Mouse (Mus musculus): Measurements from ENCODE around the gene Gm20662. TPM values are rescaled to one million over a fixed set of nuclear protein-coding genes. Genes with fewer than 3 reads are reported as not detected.

The Gm20662 gene
- polyA plus RNA-seq, 1 experiment from 2014 or later = 0.84 TPM

GRCm38 (mm10) chr9:108044751-108045492, 48.8 kb downstream of the Gm20662 start:
- ATAC-seq (ENCODE audit: insufficient number of reproducible peaks, insufficient read depth, low FRiP score, low read depth) = no peak

GRCm38 (mm10) chr9:108046582-108046981, 50.4 kb downstream of the Gm20662 start:
- Histone ChIP-seq H3K4me1 (ENCODE audit: control insufficient read depth, insufficient read depth, low read length) (peaks cover 14% of the 10 kb centered on the region), H3K4me2 (replicated peaks; ENCODE audit: low read depth, low read length) (no peak overlapping the region), H3K9me3 (ENCODE audit: control insufficient read depth, low read depth, low read length) (no peaks in the 10 kb centered on the region), H3K36me3 (ENCODE audit: control insufficient read depth, insufficient read depth, low read length) (peaks cover 47% of the 10 kb centered on the region), H3K9ac (replicated peaks; ENCODE audit: low read depth, low read length) (no peak overlapping the region), H3K4me3 (ENCODE audit: low read depth, low read length) (no peak overlapping the region), H3K27ac (ENCODE audit: low read length) (no peak overlapping the region), H3K27me3 (ENCODE audit: control insufficient read depth, insufficient read depth, low read length) (no peaks in the 10 kb centered on the region)
- WGBS = 85% methylated on average over 4 of the region's 4 CpGs
- no peak for ATAC-seq (ENCODE audit: insufficient number of reproducible peaks, insufficient read depth, low FRiP score, low read depth)

More at GRCm38 (mm10) chr9:108044751-108045492, 48.8 kb downstream of the Gm20662 start:
- Histone ChIP-seq H3K9me3 (ENCODE audit: control insufficient read depth, low read depth, low read length) (no peaks in the 10 kb centered on the region), H3K27ac (ENCODE audit: low read length) (no peak overlapping the region), H3K36me3 (ENCODE audit: control insufficient read depth, insufficient read depth, low read length) (peaks cover 40% of the 10 kb centered on the region), H3K4me3 (ENCODE audit: low read depth, low read length) (no peak overlapping the region), H3K4me2 (replicated peaks; ENCODE audit: low read depth, low read length) (no peak overlapping the region), H3K27me3 (ENCODE audit: control insufficient read depth, insufficient read depth, low read length) (no peaks in the 10 kb centered on the region), H3K4me1 (ENCODE audit: control insufficient read depth, insufficient read depth, low read length) (peaks cover 11% of the 10 kb centered on the region), H3K9ac (replicated peaks; ENCODE audit: low read depth, low read length) (no peak overlapping the region)
- 95% methylated on average over 8 of the region's 8 CpGs for WGBS

- peak overlapping the region; percentile 76; the same call in 1 of the 2 replicates for H3K27ac ChIP-seq (ENCODE audit: low read length)
- H3K27me3 ChIP-seq (ENCODE audit: control insufficient read depth, insufficient read depth, low read length) = no peaks in the 10 kb centered on the region
- ATAC-seq (ENCODE audit: insufficient number of reproducible peaks, insufficient read depth, low FRiP score, low read depth) = no peak
- peak overlapping the region; percentile 94 for H3K4me2 ChIP-seq (replicated peaks; ENCODE audit: low read depth, low read length)
- H3K9me3 ChIP-seq (ENCODE audit: control insufficient read depth, low read depth, low read length) = no peaks in the 10 kb centered on the region
- H3K4me1 ChIP-seq (ENCODE audit: control insufficient read depth, insufficient read depth, low read length) = peaks cover 14% of the 10 kb centered on the region
- H3K4me3 ChIP-seq (ENCODE audit: low read depth, low read length) = peak overlapping the region; percentile 80
- H3K36me3 ChIP-seq (ENCODE audit: control insufficient read depth, insufficient read depth, low read length) = peaks cover 45% of the 10 kb centered on the region
- WGBS = 43% methylated on average over 17 of the region's 17 CpGs
- H3K9ac ChIP-seq (replicated peaks; ENCODE audit: low read depth, low read length) = peak overlapping the region; percentile 4; the same call in 1 of the 2 replicates
Measured at GRCm38 (mm10) chr9:108047601-108048565, 51.7 kb downstream of the Gm20662 start.

DNA sequence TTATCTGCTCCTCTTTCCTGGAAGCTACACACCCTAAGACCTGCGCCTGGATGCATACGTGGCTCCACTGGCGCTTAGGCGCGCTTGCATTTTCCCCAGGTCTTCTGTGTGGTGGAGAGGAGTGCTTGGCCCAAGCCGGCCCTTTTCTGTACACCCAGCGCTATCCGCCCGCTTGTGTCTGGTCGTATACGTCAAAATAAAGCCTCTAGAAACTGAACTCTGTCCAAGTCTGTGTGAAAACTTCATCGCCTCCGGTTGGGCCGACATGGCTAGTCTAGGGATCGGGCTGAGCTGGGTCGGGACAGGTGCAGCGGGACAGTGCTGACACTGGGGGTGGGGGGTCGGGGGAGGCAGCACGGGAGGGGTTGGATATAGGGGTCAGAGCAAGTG, 52.4 kb downstream of the Gm20662 start:
- peak; percentile 28 for ATAC-seq (ENCODE audit: insufficient number of reproducible peaks, insufficient read depth, low FRiP score, low read depth)
- under 1% methylated on average over 19 of the region's 19 CpGs for WGBS
- H3K36me3 ChIP-seq (ENCODE audit: control insufficient read depth, insufficient read depth, low read length) = peaks cover 40% of the 10 kb centered on the region

GRCm38 (mm10) chr9:108049016-108049455, 52.9 kb downstream of the Gm20662 start, which contains the start of gene Gmppb:
Gene Gmppb, plus strand, starts transcription at chr9:108049242.
- peak within 1 kb of the TSS; percentile 80 for H3K4me3 ChIP-seq (ENCODE audit: low read depth, low read length)
- WGBS = under 1% methylated on average over 38 of the region's 39 CpGs
- no peaks in the 10 kb centered on the region for H3K9me3 ChIP-seq (ENCODE audit: control insufficient read depth, low read depth, low read length)
- H3K4me2 ChIP-seq (replicated peaks; ENCODE audit: low read depth, low read length) = peak within 1 kb of the TSS; percentile 94
- H3K9ac ChIP-seq (replicated peaks; ENCODE audit: low read depth, low read length) = peak within 1 kb of the TSS; percentile 73
- peaks cover 44% of the 10 kb centered on the region for H3K36me3 ChIP-seq (ENCODE audit: control insufficient read depth, insufficient read depth, low read length)
- H3K27me3 ChIP-seq (ENCODE audit: control insufficient read depth, insufficient read depth, low read length) = no peaks in the 10 kb centered on the region
- H3K4me1 ChIP-seq (ENCODE audit: control insufficient read depth, insufficient read depth, low read length) = peaks cover 14% of the 10 kb centered on the region
- H3K27ac ChIP-seq (ENCODE audit: low read length) = peak within 1 kb of the TSS; percentile 76
- peak; percentile 95 for ATAC-seq (ENCODE audit: insufficient number of reproducible peaks, insufficient read depth, low FRiP score, low read depth)

More for the DNA sequence above, 52.4 kb downstream of the Gm20662 start:
- H3K9ac ChIP-seq (replicated peaks; ENCODE audit: low read depth, low read length) = 0 out of 2 replicates have a peak overlapping the region, but pooled peaks have one; percentile 4
- H3K4me1 ChIP-seq (ENCODE audit: control insufficient read depth, insufficient read depth, low read length) = peaks cover 14% of the 10 kb centered on the region
- peak overlapping the region; percentile 94 for H3K4me2 ChIP-seq (replicated peaks; ENCODE audit: low read depth, low read length)
- H3K9me3 ChIP-seq (ENCODE audit: control insufficient read depth, low read depth, low read length) = no peaks in the 10 kb centered on the region
- H3K27ac ChIP-seq (ENCODE audit: low read length) = peak overlapping the region; percentile 76; the same call in 1 of the 2 replicates
- H3K27me3 ChIP-seq (ENCODE audit: control insufficient read depth, insufficient read depth, low read length) = no peaks in the 10 kb centered on the region
- H3K4me3 ChIP-seq (ENCODE audit: low read depth, low read length) = peak overlapping the region; percentile 80

DNA sequence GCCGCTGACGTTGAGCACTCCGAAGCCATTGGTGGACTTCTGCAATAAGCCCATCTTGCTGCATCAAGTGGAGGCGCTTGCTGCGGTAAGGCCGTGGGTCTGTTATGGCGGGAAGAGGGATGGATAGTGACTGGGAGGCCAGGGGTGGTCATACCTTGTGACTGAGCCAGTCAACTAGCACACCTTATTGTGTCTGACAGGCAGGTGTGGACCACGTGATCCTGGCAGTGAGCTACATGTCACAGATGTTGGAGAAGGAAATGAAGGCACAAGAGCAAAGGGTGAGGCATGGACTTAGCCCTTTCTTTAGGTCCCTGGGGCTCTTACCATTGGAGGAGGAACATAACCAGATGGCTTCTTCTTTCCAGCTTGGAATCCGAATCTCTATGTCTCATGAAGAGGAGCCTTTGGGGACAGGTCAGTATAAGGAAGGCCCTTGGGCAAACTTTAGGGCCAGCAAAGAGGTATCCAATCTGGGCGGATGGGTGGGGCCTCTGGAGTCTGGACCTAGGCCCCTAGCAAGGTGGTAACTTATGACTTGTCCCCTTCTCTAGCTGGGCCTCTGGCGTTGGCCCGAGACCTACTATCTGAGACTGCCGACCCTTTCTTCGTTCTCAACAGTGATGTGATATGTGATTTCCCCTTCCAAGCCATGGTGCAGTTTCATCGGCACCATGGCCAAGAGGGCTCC, 53.6 kb downstream of the Gm20662 start:
- ATAC-seq (ENCODE audit: insufficient number of reproducible peaks, insufficient read depth, low FRiP score, low read depth) = no peak
- H3K36me3 ChIP-seq (ENCODE audit: control insufficient read depth, insufficient read depth, low read length) = peaks cover 48% of the 10 kb centered on the region
- peak overlapping the region; percentile 58 for H3K27ac ChIP-seq (ENCODE audit: low read length)
- H3K4me1 ChIP-seq (ENCODE audit: control insufficient read depth, insufficient read depth, low read length) = peaks cover 14% of the 10 kb centered on the region
- 42% methylated on average over 15 of the region's 15 CpGs for WGBS
- H3K4me2 ChIP-seq (replicated peaks; ENCODE audit: low read depth, low read length) = peak overlapping the region; percentile 94
- H3K4me3 ChIP-seq (ENCODE audit: low read depth, low read length) = peak overlapping the region; percentile 80
- H3K9ac ChIP-seq (replicated peaks; ENCODE audit: low read depth, low read length) = peak overlapping the region; percentile 73
- no peaks in the 10 kb centered on the region for H3K27me3 ChIP-seq (ENCODE audit: control insufficient read depth, insufficient read depth, low read length)
- no peaks in the 10 kb centered on the region for H3K9me3 ChIP-seq (ENCODE audit: control insufficient read depth, low read depth, low read length)

- Histone ChIP-seq H3K9me3 (ENCODE audit: control insufficient read depth, low read depth, low read length) (no peaks in the 10 kb centered on the region), H3K27me3 (ENCODE audit: control insufficient read depth, insufficient read depth, low read length) (no peaks in the 10 kb centered on the region), H3K4me1 (ENCODE audit: control insufficient read depth, insufficient read depth, low read length) (peaks cover 14% of the 10 kb centered on the region), H3K4me3 (ENCODE audit: low read depth, low read length) (no peak overlapping the region), H3K4me2 (replicated peaks; ENCODE audit: low read depth, low read length) (no peak overlapping the region), H3K9ac (replicated peaks; ENCODE audit: low read depth, low read length) (no peak overlapping the region), H3K36me3 (ENCODE audit: control insufficient read depth, insufficient read depth, low read length) (peaks cover 37% of the 10 kb centered on the region; the same call in 1 of the 2 replicates), H3K27ac (ENCODE audit: low read length) (no peak overlapping the region)
- no peak for ATAC-seq (ENCODE audit: insufficient number of reproducible peaks, insufficient read depth, low FRiP score, low read depth)
- 92% methylated on average over 15 of the region's 15 CpGs for WGBS
Measured at GRCm38 (mm10) chr9:108051184-108051930, 55.2 kb downstream of the Gm20662 start.

Measured in stomach, embryonic 14.5 days (tissue).